In the genomic region with DNA sequence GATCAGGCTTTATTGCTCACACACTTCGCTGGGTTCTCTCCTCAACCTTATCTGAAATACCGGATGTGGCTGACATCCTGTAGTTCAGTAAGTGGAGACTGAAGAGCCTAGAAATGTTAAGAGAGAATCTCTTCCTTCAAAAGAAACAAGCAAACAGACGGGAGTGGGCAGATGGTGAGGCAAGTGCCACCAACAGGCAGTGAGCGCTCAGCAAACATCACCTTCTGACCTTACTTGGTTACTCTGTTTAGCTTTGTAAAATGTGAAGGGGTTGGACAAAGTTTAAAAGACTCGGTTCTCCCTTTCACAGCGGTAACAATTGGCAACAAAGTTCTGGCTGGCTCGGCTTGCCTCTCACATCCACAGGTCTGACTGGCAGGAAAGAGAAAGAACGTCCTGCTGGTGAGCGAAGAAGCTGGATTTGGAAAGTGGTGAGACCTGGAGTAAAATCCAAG, we compare ENCODE assay signal across 9 mouse cellular contexts. TPM values are rescaled to one million over a fixed set of nuclear protein-coding genes. Genes with fewer than 3 reads are reported as not detected.
DNase-seq lines count a peak whose midpoint lies in the region; ATAC-seq and TF ChIP-seq lines count a peak whose summit lies in the region.
"Had no signal": no experiment of that assay in that cellular context is flagged by ENCODE, and none has a peak within 500 bp of the region (broad histone marks: within the 10 kb centered on the region; RNA-seq: fewer than 3 reads in every experiment).

No protein-coding gene starts in this region.

- no peak for TF ChIP-seq CTCF in spleen, adult 2 months (IDR thresholded peaks at IDR 0.05; ENCODE audit: extremely low read depth, insufficient read depth, insufficient read length, insufficient replicate concordance)
- TF ChIP-seq CTCF in lung, postnatal 0 days (IDR thresholded peaks at IDR 0.05), result no peak; the same call in 1 of the 2 replicates

- intact Hi-C loops in heart, postnatal 10 days (cut with DNase I), result no loop called here

- peak overlapping the region; percentile 72 for H3K27ac ChIP-seq in spleen, adult 2 months (ENCODE audit: insufficient read depth, low read length)
- H3K27ac ChIP-seq in lung, postnatal 0 days (ENCODE audit: low read length), result no peak overlapping the region
- H3K27ac ChIP-seq: hindbrain, embryonic 12.5 days had no signal

- TF ChIP-seq POLR2A in spleen, adult 2 months (IDR thresholded peaks at IDR 0.05; ENCODE audit: low read depth, low read length), result no peak

- H3K27me3 ChIP-seq in spleen, adult 2 months (ENCODE audit: control insufficient read depth, insufficient read depth, low read length), result no peaks in the 10 kb centered on the region
- H3K27me3 ChIP-seq in lung, postnatal 0 days (replicated peaks; ENCODE audit: insufficient read depth, low read length), result no peaks in the 10 kb centered on the region
- H3K27me3 ChIP-seq: hindbrain, embryonic 12.5 days had no signal

- H3K4me2 ChIP-seq in lung, postnatal 0 days (replicated peaks; ENCODE audit: low read depth, low read length), result no peak overlapping the region; the same call in 1 of the 2 replicates
- H3K4me2 ChIP-seq: hindbrain, embryonic 12.5 days had no signal

- DNase-seq in spleen, adult 2 months (ENCODE audit: low read depth in 1 of 2, low spot score in 2 of 2), result peak in 1 of 2 experiments; percentile 37
- DNase-seq in spleen, adult 18-20 months, result no peak
- peak; percentile 43 to 46 for DNase-seq in heart, postnatal 10 days
- peak; percentile 44 for DNase-seq in lung, postnatal 0 days (ENCODE audit: low spot score)
- peak; percentile 33 to 42 for DNase-seq in thymus, postnatal 36 days
- DNase-seq in layer of hippocampus, postnatal 14 days (ENCODE audit: low spot score in 2 of 2), result no peak
- DNase-seq in right cerebral cortex, postnatal 4 days, result no peak
- no peak for DNase-seq in spleen, postnatal 4 days (ENCODE audit: low spot score in 2 of 2)

- peak; percentile 21; the same call in 1 of the 2 replicates for ATAC-seq in lung, postnatal 0 days

- 4% methylated on average over 9 of the region's 9 CpGs for WGBS in spleen, adult 2 months
- WGBS in lung, postnatal 0 days, result 3% methylated on average over 9 of the region's 9 CpGs

- H3K4me1 ChIP-seq in spleen, adult 2 months (ENCODE audit: control insufficient read depth, insufficient read depth, insufficient read length), result peaks cover 18% of the 10 kb centered on the region
- peaks cover 3% of the 10 kb centered on the region; the same call in 1 of the 2 replicates for H3K4me1 ChIP-seq in lung, postnatal 0 days (ENCODE audit: insufficient read depth, low read depth, low read length)
- H3K4me1 ChIP-seq: hindbrain, embryonic 12.5 days had no signal

- no peaks in the 10 kb centered on the region for H3K9me3 ChIP-seq in lung, postnatal 0 days (ENCODE audit: low read length)
- H3K9me3 ChIP-seq: hindbrain, embryonic 12.5 days had no signal

- TF ChIP-seq EP300 in lung, postnatal 0 days (IDR thresholded peaks at IDR 0.05), result no peak

- H3K36me3 ChIP-seq in spleen, adult 2 months (ENCODE audit: control insufficient read depth, insufficient read depth, low read length), result no peaks in the 10 kb centered on the region
- H3K36me3 ChIP-seq in lung, postnatal 0 days (ENCODE audit: insufficient read depth, low read length), result no peaks in the 10 kb centered on the region
- H3K36me3 ChIP-seq: hindbrain, embryonic 12.5 days had no signal

- H3K4me3 ChIP-seq in spleen, adult 2 months (ENCODE audit: extremely low read depth, insufficient read depth, insufficient read length), result peak overlapping the region; percentile 15; the same call in 1 of the 2 replicates
- H3K4me3 ChIP-seq in lung, postnatal 0 days (ENCODE audit: low read depth, low read length), result no peak overlapping the region
- H3K4me3 ChIP-seq: hindbrain, embryonic 12.5 days had no signal

- no peak overlapping the region for H3K9ac ChIP-seq in lung, postnatal 0 days (replicated peaks; ENCODE audit: low read depth)
- H3K9ac ChIP-seq: hindbrain, embryonic 12.5 days had no signal

RNA-seq across cellular contexts. Expression of a gene that starts 8.0 kb away (rescaled TPM):
- polyA plus RNA-seq in spleen, adult 2 months (2012; rRNA removed), result 1.0 and 1.2 TPM in 2 replicates
- total RNA-seq in heart, postnatal 10 days (2021), result not detected
- polyA plus RNA-seq in lung, postnatal 0 days (2015; fragmentation: Nextera tagmentation; extraction: Ambion mirVana), result 0.15 and 0.26 TPM in 2 replicates
- total RNA-seq in layer of hippocampus, postnatal 14 days (2021), result not detected
- polyA plus RNA-seq: hindbrain, embryonic 12.5 days had no signal

RNA-seq across cellular contexts. Expression of a gene that starts 51.4 kb away (rescaled TPM):
- 10.4 and 11.0 TPM in 2 replicates for polyA plus RNA-seq in spleen, adult 2 months (2012; rRNA removed)
- 1 to 10 TPM; 1.7 to 2.0 TPM for total RNA-seq in heart, postnatal 10 days (2021)
- polyA plus RNA-seq in lung, postnatal 0 days (2015; fragmentation: Nextera tagmentation; extraction: Ambion mirVana), result 0.57 and 0.79 TPM in 2 replicates
- total RNA-seq in layer of hippocampus, postnatal 14 days (2021), result 1 to 10 TPM in 1 of 2 experiments, under 1 TPM in 1; 0.93 to 1.0 TPM

RNA-seq across cellular contexts. Expression of a gene that starts 51.5 kb away (rescaled TPM):
- polyA plus RNA-seq in spleen, adult 2 months (2012; rRNA removed), result 55.6 and 63.9 TPM in 2 replicates
- total RNA-seq in heart, postnatal 10 days (2021), result 10 to 100 TPM; 27.9 to 38.6 TPM
- polyA plus RNA-seq in lung, postnatal 0 days (2015; fragmentation: Nextera tagmentation; extraction: Ambion mirVana), result 50.6 and 56.3 TPM in 2 replicates
- 10 to 100 TPM; 28.1 to 31.8 TPM for total RNA-seq in layer of hippocampus, postnatal 14 days (2021)

Comparison
In these comparisons a context has a peak if more than half of its experiments do, and no peak if none do; other contexts are left out.
1. DNase-seq: peak in heart, postnatal 10 days (2 of 2), lung, postnatal 0 days (single experiment) and thymus, postnatal 36 days (2 of 2); none in spleen, adult 18-20 months (0 of 2), layer of hippocampus, postnatal 14 days (0 of 2), right cerebral cortex, postnatal 4 days (single experiment) and spleen, postnatal 4 days (0 of 2).